Mouse (Mus musculus) testis, adult 2 months (tissue): ENCODE data around the gene Atp5d.

Source experiments
- CTCF ChIP-seq: fragments of 200-500 bp; IDR thresholded peaks from 2 replicates; pipeline ENCODE4 v1.5.1; 2012; ENCODE audit warnings: low read depth, mild to moderate bottlenecking, inconsistent platforms, low read length, moderate library complexity; ENCODE audit not compliant: control insufficient read depth, insufficient read depth, insufficient replicate concordance
- POLR2A ChIP-seq: fragments of 200-500 bp; IDR thresholded peaks from 2 replicates; pipeline ENCODE4 v1.6.1; 2012; ENCODE audit warnings: low read depth, mild to moderate bottlenecking, inconsistent platforms, low read length, moderate library complexity; ENCODE audit not compliant: control insufficient read depth

DNA sequence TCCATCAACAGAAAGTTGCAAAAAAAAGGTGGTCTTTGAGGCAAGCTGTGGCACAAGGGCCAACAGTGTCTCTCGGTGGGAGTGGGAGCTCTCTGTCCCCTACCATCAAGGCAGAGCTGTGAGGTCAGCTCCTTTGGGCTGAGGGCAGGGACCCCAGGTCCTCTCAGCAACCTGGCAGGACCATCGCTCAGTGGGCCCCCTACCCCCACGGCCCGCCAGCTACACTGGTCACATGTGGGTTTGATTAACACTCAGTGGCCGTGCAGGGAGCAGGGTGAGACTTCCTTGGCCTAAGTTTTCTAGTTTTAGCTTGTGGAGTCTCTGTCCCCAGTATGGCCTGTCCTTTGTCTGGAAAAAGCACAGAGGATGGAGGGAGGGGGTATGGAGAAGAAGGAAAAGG is 42.4 kb downstream of the Atp5d start:
- TF ChIP-seq CTCF = no peak
- TF ChIP-seq POLR2A = no peak
